Mouse (Mus musculus): ENCODE measurements around the gene Nlk.
"Not testable (repeated sequence)": the region's sequence is repeated elsewhere in the genome, so short reads cannot be mapped to it uniquely, and the experiment has no call there.

Nlk gene

GRCm38 (mm10) chr11:78596750-78597149 is 100.4 kb downstream of the Nlk start:
- no peak for DNase-seq (ENCODE audit: low read depth)

- peak; percentile 28 for DNase-seq (ENCODE audit: low read depth)
Measured at GRCm38 (mm10) chr11:78595773-78596172, 101.4 kb downstream of the Nlk start.

DNA sequence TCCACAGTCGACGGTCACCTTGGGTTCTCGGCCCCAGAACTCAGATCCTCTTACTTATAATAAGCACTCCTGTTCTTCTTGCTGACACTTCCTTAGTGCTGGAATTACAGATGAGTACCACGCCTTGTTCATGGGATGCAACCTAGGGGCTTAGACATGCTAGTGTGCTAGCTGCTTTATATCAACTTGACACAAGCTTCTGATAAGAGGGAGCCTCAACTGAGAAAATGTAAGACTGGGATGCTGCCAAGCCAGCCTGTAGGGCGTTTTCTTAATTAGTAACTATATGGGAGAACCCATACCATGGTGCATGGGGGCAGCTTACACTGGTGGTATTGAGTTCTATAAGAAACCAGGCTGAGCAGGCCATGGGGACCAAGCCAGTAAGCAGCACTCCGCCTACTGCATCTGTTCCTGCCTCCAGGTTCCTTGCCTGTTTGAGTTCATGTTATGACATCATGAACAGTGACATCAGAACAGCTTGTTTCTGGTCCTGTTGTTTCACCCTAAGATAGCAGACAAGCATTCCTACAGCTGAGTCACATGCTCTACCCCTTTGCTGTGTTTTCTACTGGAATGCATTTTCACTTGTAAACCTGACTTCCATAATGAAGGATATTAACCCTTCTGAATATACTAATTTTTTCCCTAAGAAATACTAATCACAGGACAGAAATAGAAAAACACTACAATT is 102.8 kb downstream of the Nlk start:
- DNase-seq (ENCODE audit: low read depth) = no peak

- DNase-seq (ENCODE audit: low read depth) = not testable (repeated sequence)
Measured at GRCm38 (mm10) chr11:78587677-78588076, 109.5 kb downstream of the Nlk start.

DNA sequence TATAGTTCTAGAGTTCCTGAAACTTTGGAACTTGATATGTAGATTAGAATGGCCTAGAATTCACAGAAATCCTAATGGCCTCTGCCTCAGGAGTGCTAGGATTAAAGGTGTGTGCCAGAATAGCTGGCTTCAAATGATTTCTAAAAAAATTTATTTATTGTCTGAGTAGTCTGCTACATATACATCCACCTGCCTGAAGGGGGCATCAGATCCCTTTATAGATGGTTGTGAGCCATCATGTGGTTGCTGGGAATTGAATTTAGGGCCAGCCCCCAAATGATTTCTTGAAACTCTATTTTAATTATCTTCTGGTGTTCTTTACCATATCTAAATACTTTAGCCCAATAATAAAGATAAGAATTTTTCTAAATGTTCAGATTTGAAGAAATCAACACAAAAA is 111.1 kb downstream of the Nlk start:
- peak; percentile 67 for DNase-seq (ENCODE audit: low read depth)

DNA sequence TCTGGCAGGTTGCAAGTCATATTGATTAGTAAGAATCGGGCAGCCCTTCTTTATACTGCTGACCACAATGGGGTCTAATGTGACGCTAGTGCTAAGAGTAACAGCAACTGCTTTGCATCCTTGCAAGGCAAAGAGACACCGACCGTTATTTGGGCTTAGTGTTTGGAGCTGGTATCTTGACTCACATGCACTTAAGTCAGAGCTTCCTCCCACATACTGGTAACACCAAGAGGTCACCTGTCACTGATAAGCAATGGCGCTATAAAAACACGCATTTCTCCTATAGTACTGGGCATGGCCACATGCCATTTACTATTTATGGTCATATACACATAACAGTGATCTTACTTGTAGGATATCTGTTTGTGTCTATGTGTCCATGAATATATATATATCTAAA is 114.3 kb downstream of the Nlk start:
- DNase-seq (ENCODE audit: low read depth) = no peak

DNA sequence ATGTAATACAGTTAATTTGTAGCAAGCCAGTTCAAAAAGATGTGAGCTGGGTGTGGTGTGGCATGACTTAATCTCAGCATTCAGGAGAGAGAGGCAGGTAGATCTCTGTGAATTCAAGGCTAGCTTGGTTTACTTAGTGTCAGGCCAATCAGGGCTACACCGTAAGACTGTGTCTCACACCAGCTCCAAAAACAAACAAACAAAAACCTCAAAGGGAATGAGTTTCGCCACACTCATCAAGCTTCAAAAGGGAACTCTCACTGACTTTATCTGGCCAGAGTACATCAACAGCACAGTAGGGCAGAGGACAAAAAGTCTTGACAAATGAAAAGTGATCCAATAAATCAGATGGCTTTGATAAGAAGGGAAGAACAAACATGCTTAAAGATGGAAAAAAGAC is 122.2 kb downstream of the Nlk start:
- DNase-seq (ENCODE audit: low read depth) = no peak

DNA sequence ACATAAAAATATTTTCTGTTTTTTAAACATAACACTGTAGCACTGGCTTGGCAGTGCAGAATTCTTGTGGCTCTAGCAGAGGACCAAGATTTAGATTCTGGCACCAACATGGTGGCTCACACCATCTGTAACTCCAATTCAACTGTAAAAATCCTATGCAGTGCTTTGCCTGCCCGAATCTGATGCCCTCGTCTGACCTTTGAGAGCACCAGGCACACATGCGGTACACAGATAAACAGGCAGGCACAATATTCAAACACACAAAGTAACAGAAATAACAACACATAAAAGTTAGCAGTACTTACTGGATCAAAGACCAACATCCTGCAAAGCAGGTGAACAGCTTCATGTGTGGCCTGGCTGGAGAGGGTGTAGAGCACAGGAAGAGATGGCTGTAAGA is 122.6 kb downstream of the Nlk start:
- DNase-seq (ENCODE audit: low read depth) = no peak

DNA sequence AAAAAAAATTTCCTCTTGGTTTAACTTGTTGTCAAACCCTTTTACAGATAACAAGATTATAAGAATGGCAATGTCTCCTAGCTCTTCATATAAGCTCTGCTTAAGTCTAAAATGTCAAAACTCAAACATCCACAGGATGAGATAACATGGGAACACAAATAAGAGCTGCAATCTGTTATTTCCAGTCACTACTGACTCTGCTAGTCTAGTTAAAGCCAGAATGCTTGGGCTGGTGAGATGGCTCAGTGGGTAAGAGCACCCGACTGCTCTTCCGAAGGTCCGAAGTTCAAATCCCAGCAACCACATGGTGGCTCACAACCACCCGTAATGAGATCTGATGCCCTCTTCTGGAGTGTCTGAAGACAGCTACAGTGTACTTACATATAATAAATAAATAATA is 123.1 kb downstream of the Nlk start:
- not testable (repeated sequence) for DNase-seq (ENCODE audit: low read depth)

- no peak for DNase-seq (ENCODE audit: low read depth)
Measured at GRCm38 (mm10) chr11:78571854-78572253, 125.3 kb downstream of the Nlk start.

DNA sequence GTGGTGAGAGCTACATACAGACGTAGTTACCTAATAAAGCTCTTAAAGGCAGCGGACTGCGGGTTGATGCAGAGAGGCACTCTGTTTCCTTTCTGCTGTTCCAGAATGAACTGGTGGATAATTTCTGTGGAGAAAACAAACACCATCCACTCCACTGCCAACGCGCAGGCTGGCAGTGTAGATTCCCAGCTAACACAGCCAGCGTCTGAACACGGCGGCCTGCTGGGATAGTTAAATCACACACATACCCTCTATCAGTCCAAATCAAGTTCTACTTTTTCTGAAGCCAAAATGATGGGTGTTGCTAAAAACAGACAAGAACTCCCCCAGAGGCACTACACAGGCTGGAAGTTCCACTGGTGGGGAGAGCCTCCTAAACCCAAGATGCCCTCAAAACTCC is 125.7 kb downstream of the Nlk start:
- no peak for DNase-seq (ENCODE audit: low read depth)

GRCm38 (mm10) chr11:78569806-78570205 is 127.4 kb downstream of the Nlk start:
- DNase-seq (ENCODE audit: low read depth) = no peak

DNA sequence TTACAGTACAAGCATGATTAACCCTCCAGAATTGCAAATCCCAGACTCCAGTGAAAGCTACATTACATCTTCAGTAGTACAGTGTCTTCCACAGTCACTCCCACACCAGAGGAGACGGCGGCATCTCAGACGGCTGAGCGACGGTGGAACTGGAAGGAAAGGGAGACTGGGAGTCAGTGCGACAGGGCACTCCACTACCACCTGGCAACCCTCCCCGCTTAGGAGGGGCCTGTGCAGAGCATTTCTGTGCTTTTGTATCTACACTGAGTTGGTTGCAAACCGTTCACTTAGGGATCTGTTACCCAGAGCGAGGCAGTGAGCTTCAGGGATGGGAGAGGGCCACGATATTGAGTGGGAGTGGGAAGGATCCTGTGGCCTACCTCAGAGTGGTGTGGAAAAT is 128.3 kb downstream of the Nlk start:
- no peak for DNase-seq (ENCODE audit: low read depth)

DNA sequence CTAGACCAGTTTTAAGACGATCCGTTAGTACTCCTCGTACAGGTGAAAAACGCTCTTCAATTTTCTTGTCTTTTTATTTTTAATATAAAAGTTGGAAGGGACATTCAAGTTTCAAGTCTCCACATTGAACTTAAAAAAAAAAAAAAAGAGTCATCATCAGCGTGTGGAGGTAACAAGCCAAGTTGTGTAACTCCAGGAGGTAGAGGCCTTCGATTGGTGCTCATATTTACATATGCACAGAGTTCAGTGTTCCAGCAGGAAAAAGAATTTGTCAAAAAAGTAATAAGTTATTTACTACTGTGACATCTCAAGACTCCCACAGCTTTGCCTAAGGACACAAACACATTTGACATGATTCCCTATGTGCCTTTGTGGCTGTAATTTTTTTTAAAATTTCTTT is 129.6 kb downstream of the Nlk start:
- DNase-seq (ENCODE audit: low read depth) = no peak

- DNase-seq (ENCODE audit: low read depth) = no peak
Measured at GRCm38 (mm10) chr11:78566775-78567174, 130.4 kb downstream of the Nlk start.

DNA sequence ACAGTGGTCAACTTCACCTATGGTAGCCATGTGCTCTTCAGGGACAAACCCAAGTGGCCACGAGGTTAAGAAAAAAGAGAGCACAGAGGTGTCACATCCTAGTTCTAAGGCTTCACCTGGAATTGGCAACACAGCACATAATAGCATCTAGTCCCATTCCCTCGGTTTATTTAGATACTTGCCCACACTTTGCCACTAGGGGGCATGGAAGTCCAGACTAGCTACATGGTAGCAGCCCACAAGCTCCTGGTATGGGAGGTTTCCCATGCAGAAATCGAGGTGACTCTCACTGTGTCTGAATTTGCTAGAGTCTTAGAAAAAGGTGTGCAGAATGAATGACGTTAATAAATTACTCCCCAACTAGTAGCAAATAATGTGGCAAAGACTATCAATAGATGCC is 136.7 kb downstream of the Nlk start:
- DNase-seq (ENCODE audit: low read depth) = peak; percentile 81

DNA sequence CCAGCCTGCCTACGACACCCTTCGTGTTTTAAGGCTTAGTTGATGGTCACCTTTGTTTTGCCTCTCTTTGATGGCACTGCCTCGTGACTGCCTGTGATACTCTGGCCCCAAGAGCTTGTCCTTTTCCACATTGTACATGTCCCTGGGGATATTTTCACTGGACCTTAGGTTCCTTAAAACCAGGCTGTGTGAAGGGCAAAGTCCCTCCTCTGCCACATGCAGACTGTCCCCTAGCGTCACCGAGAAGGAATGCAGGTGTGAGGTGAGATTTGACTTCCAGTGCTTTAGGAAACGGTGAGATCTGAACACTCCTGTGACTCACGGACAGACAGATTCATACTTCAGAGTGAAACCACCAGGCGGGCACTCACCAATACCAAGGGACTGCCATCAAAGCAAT is 139.9 kb downstream of the Nlk start:
- no peak for DNase-seq (ENCODE audit: low read depth)

- DNase-seq (ENCODE audit: low read depth) = no peak
Measured at GRCm38 (mm10) chr11:78556070-78556469, 141.1 kb downstream of the Nlk start.

DNA sequence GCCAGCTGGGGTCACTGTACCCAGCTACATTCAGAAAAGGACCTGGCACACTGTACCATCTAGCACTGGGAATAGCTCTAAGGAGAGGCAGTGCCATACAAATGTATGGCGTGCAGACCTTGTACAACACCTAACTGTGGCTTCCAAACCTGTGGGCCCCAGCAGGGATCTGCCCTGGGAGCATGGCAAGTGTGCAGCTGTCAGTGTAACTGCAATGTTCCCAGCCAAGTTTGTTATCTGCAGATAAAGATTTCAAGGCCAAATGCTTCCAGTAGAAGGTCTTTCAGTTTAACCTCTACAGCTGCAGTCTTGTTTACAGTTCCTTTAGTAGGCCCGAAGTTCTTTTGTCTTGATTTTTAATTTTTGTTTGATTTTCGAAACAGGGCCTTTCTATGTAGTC is 141.6 kb downstream of the Nlk start:
- no peak for DNase-seq (ENCODE audit: low read depth)

DNA sequence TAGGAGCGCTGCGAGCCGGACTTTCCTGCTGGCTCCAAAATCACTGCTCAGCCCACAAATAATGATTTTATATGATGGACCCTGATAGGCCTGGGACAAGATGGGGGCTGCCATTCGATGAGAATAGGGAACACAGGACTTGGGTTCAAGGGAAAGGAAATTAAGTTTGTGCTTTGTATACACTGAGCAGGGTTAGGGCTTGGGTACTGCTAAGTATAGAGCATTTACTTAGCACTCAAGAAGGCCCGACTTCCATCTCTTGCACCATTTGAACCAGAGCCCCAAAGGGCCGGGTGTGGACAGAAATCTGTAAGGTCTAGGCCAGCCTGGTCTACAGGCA is 146.1 kb downstream of the Nlk start:
- no peak for DNase-seq (ENCODE audit: low read depth)

DNA sequence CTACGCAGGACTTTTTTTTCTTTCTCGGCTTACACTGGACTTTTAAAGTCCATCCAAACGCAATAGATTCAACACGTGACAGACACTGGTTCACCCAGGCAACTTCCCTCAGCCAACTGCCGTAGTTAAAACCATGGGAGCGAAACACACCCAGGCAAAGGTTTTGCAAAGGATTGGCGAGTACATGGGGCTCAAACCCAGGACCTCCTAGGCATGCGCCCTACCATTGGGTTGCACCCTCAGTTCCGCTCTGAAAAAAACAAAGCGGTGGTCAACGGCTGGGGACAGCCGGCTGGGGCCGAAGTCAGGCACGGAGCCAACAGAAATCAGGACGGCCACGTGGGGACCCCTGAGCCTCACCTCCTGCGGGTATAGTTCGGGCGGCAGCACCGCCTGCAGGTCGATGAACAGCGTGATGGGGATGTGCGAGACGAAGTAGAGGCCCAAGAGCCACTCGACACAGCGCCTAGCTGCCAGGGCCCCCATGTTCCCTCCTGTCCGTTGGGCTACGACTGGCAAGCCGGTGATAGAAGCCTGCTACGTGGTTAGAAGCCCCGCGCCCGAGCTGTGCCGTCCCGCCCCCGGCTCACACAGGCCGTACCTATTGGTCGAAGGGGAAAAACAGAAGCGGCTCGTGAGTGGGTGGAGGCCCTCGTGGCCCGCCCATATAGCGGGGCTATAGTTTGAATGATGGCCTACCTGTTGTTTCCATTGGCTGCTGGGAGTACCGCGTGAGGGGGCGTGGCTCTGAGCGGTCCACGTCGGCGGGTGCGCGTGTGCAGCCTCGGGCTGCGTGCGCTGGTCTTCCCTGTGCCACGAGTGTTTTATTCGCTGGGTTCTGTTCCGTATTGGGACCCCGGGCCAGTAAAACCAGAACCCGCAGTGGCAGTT is 146.8 kb downstream of the Nlk start, which contains the start of gene Tmem97:
Tmem97 (minus strand) TSS at position 610 of the 891 bp plus-strand sequence.
- peak; percentile 97 for DNase-seq (ENCODE audit: low read depth)

DNA sequence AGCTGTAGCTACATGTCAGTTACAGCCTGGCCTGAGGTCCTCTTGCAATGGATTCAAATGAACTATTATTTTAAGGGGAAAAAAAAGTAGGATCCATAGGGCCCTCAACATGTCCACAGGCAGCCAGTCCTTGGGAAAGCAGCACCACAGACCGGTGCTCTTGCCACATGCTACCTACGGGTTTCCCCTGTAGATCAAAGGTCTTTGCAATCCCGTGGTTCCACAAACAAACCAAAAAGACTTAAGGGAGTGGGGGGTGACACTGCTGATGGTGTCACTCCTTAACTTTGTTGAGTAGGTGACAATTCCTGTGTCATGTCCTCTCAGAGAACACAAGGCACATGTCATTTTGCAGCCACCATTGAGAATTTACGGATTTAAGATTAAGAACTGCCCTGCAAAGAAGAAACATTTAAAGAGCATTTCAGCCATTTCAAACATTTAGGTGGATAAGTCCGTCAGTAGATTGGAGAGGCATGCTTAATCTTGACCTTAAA is 147.6 kb downstream of the Nlk start:
- peak; percentile 51 for DNase-seq (ENCODE audit: low read depth)

DNA sequence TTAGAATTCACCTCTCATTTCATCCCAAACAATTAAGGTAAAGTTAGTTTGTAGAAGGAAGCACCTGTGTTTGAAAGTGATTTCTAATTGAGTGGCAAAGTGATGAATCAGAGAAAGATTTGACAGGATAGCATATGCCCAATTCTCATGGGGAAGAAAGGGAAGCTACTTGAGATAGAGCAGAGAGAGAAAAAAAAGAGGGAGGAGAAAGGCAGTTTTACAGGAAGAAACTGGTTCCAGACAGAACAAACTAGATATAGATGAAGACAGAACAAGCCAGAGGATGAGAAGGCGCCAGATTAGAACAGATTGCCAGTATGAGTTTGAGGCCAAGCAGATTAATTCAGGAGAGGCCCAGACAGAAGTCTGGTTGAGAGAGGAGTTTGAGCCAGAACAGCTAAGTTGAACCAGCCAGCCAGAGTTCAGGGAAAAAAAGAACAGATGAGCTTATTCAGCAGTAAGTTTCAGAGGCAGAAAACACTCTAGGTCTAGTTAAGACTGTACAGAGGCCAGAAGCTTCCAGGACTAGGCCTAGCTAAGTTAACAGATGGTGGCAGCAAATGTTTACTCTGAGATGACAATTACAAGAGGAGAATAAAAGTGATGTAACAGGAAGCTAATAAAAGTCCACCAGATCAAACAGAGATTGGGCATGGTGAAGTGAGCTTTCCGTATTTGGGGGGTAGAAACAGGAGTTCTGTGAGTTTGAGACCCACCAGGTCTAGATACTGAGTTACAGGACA is 149.3 kb downstream of the Nlk start:
- DNase-seq (ENCODE audit: low read depth) = no peak
